Mouse (Mus musculus): ENCODE data around the gene 1700025G04Rik.

DNA sequence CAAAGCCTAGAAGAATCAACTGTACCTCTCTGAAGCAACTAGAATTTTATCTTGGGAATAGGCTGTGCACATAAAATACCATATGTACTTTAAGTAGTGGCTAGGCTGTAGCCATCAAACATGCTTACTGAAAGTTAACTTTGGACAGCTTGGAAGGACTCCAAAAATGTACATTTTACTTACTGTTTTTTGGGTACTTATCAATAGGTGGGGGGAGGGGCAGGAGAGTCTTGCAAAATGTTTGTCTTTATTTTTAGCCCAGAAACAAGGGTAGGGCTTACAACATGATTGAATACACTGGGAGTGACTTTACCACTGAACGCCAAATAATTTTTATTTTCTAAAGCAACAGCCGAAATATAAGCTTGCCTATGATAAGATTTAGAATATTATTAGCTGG lies 118.3 kb downstream of the 1700025G04Rik start:
- no peak for TF ChIP-seq CTCF (conservative IDR thresholded peaks at IDR 0.05 in 1 of 2, IDR thresholded peaks at IDR 0.05 in 1 of 2; ENCODE audit: low read depth in 2 of 2, low read length in 2 of 2)
- TF ChIP-seq USF2 (conservative IDR thresholded peaks at IDR 0.05; ENCODE audit: low read depth, low read length), result no peak
- TF ChIP-seq UBTF (IDR thresholded peaks at IDR 0.05; ENCODE audit: low read depth, low read length), result no peak
- no peak for TF ChIP-seq POLR2A (IDR thresholded peaks at IDR 0.05; ENCODE audit: low read depth, low read length)
- no peak for TF ChIP-seq NRF1 (IDR thresholded peaks at IDR 0.05; ENCODE audit: low read depth, low read length)
- TF ChIP-seq MAFK (IDR thresholded peaks at IDR 0.05; ENCODE audit: insufficient replicate concordance, low read length), result no peak
- TF ChIP-seq RCOR1 (conservative IDR thresholded peaks at IDR 0.05; ENCODE audit: low read depth, low read length), result no peak
- TF ChIP-seq CHD2 (IDR thresholded peaks at IDR 0.05; ENCODE audit: low read length), result no peak
